Mouse (Mus musculus): ENCODE measurements at regions not wholly inside any gene's neighbourhood (a gene's known extent, or its start where the extent isn't known, plus 50 kb on each side); places are given as distances from the start of the nearest gene placed in this dataset.

- ATAC-seq, result 0 out of 2 replicates have a peak, but pooled peaks have one; percentile 51
- Histone ChIP-seq H3K9ac (ENCODE audit: low read depth, low read length) (no peak overlapping the region), H3K4me2 (ENCODE audit: low read length) (no peak overlapping the region), H3K4me3 (ENCODE audit: low read depth, low read length) (no peak overlapping the region), H3K27me3 (ENCODE audit: control insufficient read depth, insufficient read depth, low read depth, low read length) (no peaks in the 10 kb centered on the region), H3K27ac (ENCODE audit: low read length) (no peak overlapping the region), H3K4me1 (ENCODE audit: control insufficient read depth, insufficient read depth, low read length) (no peaks in the 10 kb centered on the region), H3K9me3 (replicated peaks; ENCODE audit: control insufficient read depth, low read length, poor library complexity, severe bottlenecking) (no peaks in the 10 kb centered on the region), H3K36me3 (ENCODE audit: control insufficient read depth, insufficient read depth, low read length) (no peaks in the 10 kb centered on the region)
- 72% methylated on average over 2 of the region's 2 CpGs for WGBS
Measured at GRCm38 (mm10) chr4:73111311-73111710, 258.9 kb upstream of the Aldoart1 start.

Data from midbrain, embryonic 16.5 days (tissue).